Mouse (Mus musculus): ENCODE measurements around the gene Clstn3. TPM values are rescaled to one million over a fixed set of nuclear protein-coding genes. Genes with fewer than 3 reads are reported as not detected.
A peak's percentile ranks its signal among the peaks of the same experiment; 100 is the strongest.
"Not testable (repeated sequence)": the region's sequence is repeated elsewhere in the genome, so short reads cannot be mapped to it uniquely, and the experiment has no call there.

The Clstn3 gene
- polyA plus RNA-seq, 1 experiment, result 0.31 TPM

DNA sequence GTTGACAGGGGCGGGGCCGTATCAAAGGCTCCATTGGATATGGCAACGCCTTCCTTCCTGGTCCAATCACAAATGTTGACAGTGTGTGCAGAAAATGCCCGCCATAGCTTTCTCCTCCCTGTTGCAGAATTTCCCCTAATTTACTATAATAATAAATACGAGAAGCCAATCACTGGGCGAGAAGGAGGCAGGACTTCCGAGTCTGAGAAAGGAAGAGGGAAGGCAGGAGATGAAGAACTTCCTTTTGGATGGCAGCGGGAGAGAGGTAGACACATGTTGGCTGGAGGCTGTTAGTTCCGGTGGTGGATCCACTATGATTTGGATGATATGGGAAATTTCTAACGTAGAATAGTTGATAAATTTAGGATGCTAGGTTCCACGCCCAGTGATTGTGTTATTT is 10.0 kb upstream of the Clstn3 start:
- H3K4me3 ChIP-seq (replicated peaks), result peak overlapping the region; percentile 29
- TF ChIP-seq GATA1 (IDR thresholded peaks at IDR 0.05; ENCODE audit: low read length) (no peak), TAL1 (IDR thresholded peaks at IDR 0.05; ENCODE audit: low read length) (no peak)
- no peaks in the 10 kb centered on the region for H3K36me3 ChIP-seq (ENCODE audit: control insufficient read depth)
- H3K4me1 ChIP-seq (ENCODE audit: control insufficient read depth), result peaks cover 63% of the 10 kb centered on the region
- H3K27me3 ChIP-seq (ENCODE audit: control insufficient read depth), result no peaks in the 10 kb centered on the region
- no peaks in the 10 kb centered on the region for H3K9me3 ChIP-seq (ENCODE audit: control insufficient read depth, low read length)

DNA sequence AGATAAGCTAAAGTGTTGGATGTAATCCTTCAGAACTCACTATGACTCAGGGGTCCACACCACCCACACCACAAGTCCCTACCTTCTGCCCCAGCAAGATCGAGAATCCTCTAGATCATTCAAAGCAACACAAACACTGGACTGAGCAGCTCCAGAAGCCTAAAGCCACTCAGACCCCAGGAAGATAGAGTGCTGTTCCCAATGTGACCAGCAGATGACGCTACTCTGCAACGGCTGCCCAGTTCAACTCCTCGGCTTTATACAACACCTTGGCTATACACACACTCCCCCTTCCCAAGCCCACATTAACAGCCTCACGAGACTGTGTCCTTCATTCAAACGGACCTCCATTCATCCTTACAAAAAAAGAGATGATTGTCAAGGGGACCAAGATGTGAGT is 8.2 kb upstream of the Clstn3 start:
- Histone ChIP-seq H3K36me3 (ENCODE audit: control insufficient read depth) (no peaks in the 10 kb centered on the region), H3K4me1 (ENCODE audit: control insufficient read depth) (peaks cover 45% of the 10 kb centered on the region), H3K4me3 (replicated peaks) (peak overlapping the region; percentile 44), H3K9me3 (ENCODE audit: control insufficient read depth, low read length) (no peaks in the 10 kb centered on the region), H3K27me3 (ENCODE audit: control insufficient read depth) (no peaks in the 10 kb centered on the region)
- no peak for TF ChIP-seq TAL1 (IDR thresholded peaks at IDR 0.05; ENCODE audit: low read length)
- TF ChIP-seq GATA1 (IDR thresholded peaks at IDR 0.05; ENCODE audit: low read length), result no peak

DNA sequence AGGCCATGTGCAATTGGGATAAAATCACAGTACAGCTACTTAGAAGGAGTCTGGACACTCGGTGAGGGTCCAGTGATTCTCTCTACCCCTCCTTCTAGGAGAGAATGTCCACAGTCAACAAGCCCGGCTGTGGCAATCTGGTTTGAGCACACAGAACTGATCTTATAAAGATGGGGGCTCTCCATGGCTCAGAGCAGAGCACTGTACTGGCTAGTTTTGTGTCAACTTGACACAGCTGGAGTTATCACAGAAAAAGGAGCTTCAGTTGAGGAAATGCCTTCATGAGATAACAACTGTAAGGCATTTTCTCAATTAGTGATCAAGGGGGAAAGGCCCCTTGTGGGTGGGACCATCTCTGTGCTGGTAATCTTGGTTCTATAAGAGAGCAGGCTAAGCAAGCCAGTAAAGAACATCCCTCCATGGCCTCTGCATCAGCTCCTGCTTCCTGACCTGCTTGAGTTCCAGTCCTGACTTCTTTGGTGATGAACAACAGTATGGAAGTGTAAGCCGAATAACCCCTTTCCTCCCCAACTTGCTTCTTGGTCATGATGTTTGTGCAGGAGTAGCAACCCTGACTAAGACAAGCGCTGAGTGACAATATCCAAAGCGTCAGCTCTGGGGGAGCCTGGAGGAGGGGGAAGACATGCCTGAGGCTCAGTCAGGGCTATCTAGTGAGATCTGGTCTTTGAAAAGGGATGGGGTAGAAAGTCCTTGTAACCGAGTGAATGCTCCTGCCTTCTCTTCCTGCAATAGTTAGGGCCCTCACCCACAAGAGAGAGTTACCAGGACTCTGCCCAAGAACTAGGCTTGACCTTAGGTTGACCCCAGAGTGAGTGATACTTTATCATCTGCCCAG is 7.4 kb upstream of the Clstn3 start:
- not testable (repeated sequence) for H3K27me3 ChIP-seq (ENCODE audit: control insufficient read depth); H3K9me3 ChIP-seq (ENCODE audit: control insufficient read depth, low read length); H3K36me3 ChIP-seq (ENCODE audit: control insufficient read depth)
- Histone ChIP-seq H3K4me1 (ENCODE audit: control insufficient read depth) (peaks cover 43% of the 10 kb centered on the region), H3K4me3 (replicated peaks) (peak overlapping the region; percentile 44)

DNA sequence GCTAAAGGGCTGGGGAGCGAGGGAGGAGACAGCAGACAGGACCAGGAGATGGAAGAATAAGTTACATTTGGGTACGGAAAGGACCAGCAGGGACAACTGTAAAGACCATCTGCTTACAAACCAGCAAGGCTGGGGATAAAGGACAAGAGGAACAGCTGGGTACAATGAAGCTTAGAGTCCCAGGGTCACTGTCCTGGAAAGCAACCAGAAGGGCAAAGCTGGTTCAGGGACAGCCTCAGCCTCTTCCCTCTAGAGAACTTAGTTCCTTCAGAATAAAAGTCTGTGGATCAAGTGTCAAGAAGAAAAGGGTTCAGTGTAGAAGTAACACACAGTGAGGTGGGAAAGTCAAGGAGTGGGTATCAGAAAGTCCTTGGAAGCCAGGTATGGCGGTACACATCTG is 6.5 kb upstream of the Clstn3 start:
- H3K36me3 ChIP-seq (ENCODE audit: control insufficient read depth), result no peaks in the 10 kb centered on the region
- no peaks in the 10 kb centered on the region for H3K27me3 ChIP-seq (ENCODE audit: control insufficient read depth)
- H3K4me3 ChIP-seq (replicated peaks), result no peak overlapping the region
- TF ChIP-seq TAL1 (IDR thresholded peaks at IDR 0.05; ENCODE audit: low read length) (no peak), GATA1 (IDR thresholded peaks at IDR 0.05; ENCODE audit: low read length) (no peak)
- peaks cover 43% of the 10 kb centered on the region for H3K4me1 ChIP-seq (ENCODE audit: control insufficient read depth)
- no peaks in the 10 kb centered on the region for H3K9me3 ChIP-seq (ENCODE audit: control insufficient read depth, low read length)

DNA sequence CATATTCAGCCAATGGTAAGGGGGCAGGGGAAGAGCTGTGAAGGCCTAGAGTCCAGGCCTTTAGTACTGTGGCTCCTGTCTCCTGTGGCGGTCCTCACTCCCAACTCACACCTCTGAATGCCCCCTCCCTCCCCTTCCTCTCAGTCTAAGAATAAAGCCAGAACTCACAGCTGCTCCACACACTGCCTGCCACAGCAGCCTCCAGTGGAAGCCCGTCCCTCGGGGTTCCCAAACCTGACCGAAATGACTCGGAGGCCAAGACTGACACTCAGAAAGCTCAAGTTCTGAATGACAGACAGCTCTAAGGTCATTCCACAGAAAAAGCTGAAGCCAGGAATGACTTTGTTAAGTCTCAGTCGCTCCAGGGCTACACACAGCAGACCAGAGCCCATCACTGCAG is 1.1 kb upstream of the Clstn3 start:
- H3K27me3 ChIP-seq (ENCODE audit: control insufficient read depth), result peaks cover 13% of the 10 kb centered on the region

DNA sequence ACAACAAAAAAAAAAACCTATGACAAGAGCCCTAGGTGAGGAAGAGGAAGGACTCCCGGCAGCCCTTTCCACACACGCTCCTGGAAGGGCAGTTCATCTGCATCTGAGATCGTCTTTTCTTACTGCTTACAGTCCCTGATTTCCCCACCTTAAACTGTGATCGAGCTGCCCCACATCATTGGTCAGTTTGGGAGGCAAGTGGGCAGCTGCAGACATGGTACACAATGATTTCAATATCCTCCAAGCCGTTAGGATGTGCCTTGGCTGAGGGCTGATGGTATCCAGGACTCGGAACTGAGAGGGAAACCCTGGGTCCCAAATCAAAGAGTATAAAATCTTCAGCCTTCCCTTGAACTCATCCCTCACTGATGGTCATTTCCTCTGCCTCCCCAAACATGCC is 705 bp upstream of the Clstn3 start:
- Histone ChIP-seq H3K4me1 (ENCODE audit: control insufficient read depth) (peaks cover 24% of the 10 kb centered on the region), H3K27me3 (ENCODE audit: control insufficient read depth) (peaks cover 13% of the 10 kb centered on the region), H3K4me3 (replicated peaks) (peak overlapping the region; percentile 62), H3K9me3 (ENCODE audit: control insufficient read depth, low read length) (no peaks in the 10 kb centered on the region), H3K36me3 (ENCODE audit: control insufficient read depth) (no peaks in the 10 kb centered on the region)
- TF ChIP-seq GATA1 (IDR thresholded peaks at IDR 0.05; ENCODE audit: low read length), result no peak
- TF ChIP-seq TAL1 (IDR thresholded peaks at IDR 0.05; ENCODE audit: low read length), result no peak

More for the DNA sequence above, 1.1 kb upstream of the Clstn3 start:
- Histone ChIP-seq H3K9me3 (ENCODE audit: control insufficient read depth, low read length) (no peaks in the 10 kb centered on the region), H3K36me3 (ENCODE audit: control insufficient read depth) (no peaks in the 10 kb centered on the region), H3K4me3 (replicated peaks) (no peak overlapping the region), H3K4me1 (ENCODE audit: control insufficient read depth) (peaks cover 28% of the 10 kb centered on the region)
- TF ChIP-seq GATA1 (IDR thresholded peaks at IDR 0.05; ENCODE audit: low read length), result no peak
- no peak for TF ChIP-seq TAL1 (IDR thresholded peaks at IDR 0.05; ENCODE audit: low read length)

DNA sequence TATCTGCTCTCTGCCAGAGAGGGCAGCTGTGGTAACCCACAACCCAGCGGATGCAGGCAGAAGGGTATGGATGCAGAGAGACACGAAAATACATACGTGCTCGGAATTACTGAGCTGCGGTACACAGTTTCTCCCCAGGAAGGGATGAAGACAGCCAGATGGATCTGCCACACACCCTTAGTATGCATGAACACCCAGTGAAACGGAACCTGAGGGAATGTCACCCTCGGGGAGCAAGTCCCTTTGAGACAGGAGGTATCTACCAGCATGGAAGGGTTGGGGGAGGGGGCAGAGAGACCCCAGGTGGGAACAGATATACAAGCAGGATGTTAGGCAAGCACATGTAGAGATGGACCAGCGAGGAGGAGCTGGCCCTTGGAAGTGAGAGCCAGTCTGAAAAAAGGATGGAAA is 708 bp downstream of the Clstn3 start:
- Histone ChIP-seq H3K9me3 (ENCODE audit: control insufficient read depth, low read length) (no peaks in the 10 kb centered on the region), H3K4me1 (ENCODE audit: control insufficient read depth) (peaks cover 20% of the 10 kb centered on the region), H3K36me3 (ENCODE audit: control insufficient read depth) (no peaks in the 10 kb centered on the region), H3K27me3 (ENCODE audit: control insufficient read depth) (peaks cover 13% of the 10 kb centered on the region), H3K4me3 (replicated peaks) (peak overlapping the region; percentile 62)
- TF ChIP-seq TAL1 (IDR thresholded peaks at IDR 0.05; ENCODE audit: low read length) (no peak), GATA1 (IDR thresholded peaks at IDR 0.05; ENCODE audit: low read length) (no peak)

DNA sequence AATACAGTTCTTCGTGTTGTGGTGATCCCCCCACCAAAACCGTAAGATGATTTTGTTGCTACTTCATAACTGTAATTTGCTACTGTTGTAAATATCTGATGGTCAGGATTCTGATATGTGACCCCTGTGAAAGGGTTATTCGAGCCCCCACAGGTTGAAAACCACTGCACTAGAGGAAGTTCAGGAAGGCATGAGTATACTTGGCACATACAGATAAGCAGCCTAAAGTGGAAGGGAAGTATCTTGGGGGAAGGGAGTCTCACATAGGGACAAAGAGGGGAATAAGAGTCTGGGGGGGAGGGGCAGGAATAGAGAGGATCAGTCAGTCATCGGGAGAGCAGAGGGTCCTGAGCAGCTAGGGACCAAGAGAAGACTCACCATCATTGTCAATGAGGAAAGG is 5.2 kb downstream of the Clstn3 start:
- H3K9me3 ChIP-seq (ENCODE audit: control insufficient read depth, low read length), result no peaks in the 10 kb centered on the region
- H3K27me3 ChIP-seq (ENCODE audit: control insufficient read depth), result peaks cover 12% of the 10 kb centered on the region
- no peak overlapping the region for H3K4me3 ChIP-seq (replicated peaks)
- H3K4me1 ChIP-seq (ENCODE audit: control insufficient read depth), result peaks cover 7% of the 10 kb centered on the region
- H3K36me3 ChIP-seq (ENCODE audit: control insufficient read depth), result no peaks in the 10 kb centered on the region; the same call in 1 of the 2 replicates
- TF ChIP-seq TAL1 (IDR thresholded peaks at IDR 0.05; ENCODE audit: low read length) (no peak), GATA1 (IDR thresholded peaks at IDR 0.05; ENCODE audit: low read length) (no peak)

DNA sequence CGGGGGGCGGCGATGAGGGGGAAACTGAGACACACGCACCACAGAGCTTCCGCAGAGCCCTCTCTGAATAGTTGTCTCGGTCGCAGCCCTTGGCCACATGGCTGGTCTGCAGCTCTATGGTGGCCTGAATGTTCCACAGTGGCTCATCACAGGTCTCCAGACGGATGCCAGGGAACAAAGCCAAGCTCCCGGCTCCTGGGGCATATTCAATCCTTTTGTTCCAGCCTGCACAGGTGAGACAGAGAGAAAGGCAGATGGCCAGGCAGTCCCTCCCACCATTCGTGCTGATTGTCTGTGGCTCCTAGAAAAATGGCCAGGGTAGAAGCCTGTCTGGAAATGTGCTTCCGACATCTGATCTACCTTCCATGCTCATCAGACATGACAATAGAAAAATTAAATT is 6.1 kb downstream of the Clstn3 start:
- Histone ChIP-seq H3K4me3 (replicated peaks) (no peak overlapping the region), H3K4me1 (ENCODE audit: control insufficient read depth) (peaks cover 2% of the 10 kb centered on the region), H3K9me3 (ENCODE audit: control insufficient read depth, low read length) (no peaks in the 10 kb centered on the region), H3K36me3 (ENCODE audit: control insufficient read depth) (no peaks in the 10 kb centered on the region; the same call in 1 of the 2 replicates), H3K27me3 (ENCODE audit: control insufficient read depth) (peaks cover 5% of the 10 kb centered on the region)
- TF ChIP-seq GATA1 (IDR thresholded peaks at IDR 0.05; ENCODE audit: low read length), result no peak
- TF ChIP-seq TAL1 (IDR thresholded peaks at IDR 0.05; ENCODE audit: low read length), result no peak
